Mouse (Mus musculus) stomach, postnatal 0 days (tissue): ENCODE measurements around the gene Nfe2l2. TPM values are rescaled to one million over a fixed set of nuclear protein-coding genes. Genes with fewer than 3 reads are reported as not detected.
A peak's percentile ranks its signal among the peaks of the same experiment; 100 is the strongest.

Source experiments
- ATAC-seq: fragments of 200-750 bp; cut with Nextera tagmentation; 2 replicates; pipeline ENCODE4 v1.8.0; 2017; ENCODE audit not compliant: low FRiP score, low TSS enrichment
- DNase-seq: peaks from one replicate; pipeline ENCODE4 v3.0.0-alpha.2; 2016; ENCODE audit warnings: low spot score
- H3K27ac ChIP-seq: fragments of 300-500 bp; sonication (generic); replicated peaks from 2 replicates; pipeline ENCODE4 v1.5.1; 2014; ENCODE audit warnings: mild to moderate bottlenecking, control low read depth
- H3K27me3 ChIP-seq: fragments of 300-500 bp; sonication (generic); 2 replicates; pipeline ENCODE4 v1.6.1; 2014; ENCODE audit warnings: low read length; ENCODE audit not compliant: control insufficient read depth, insufficient read depth
- H3K36me3 ChIP-seq: fragments of 300-500 bp; sonication (generic); 2 replicates; pipeline ENCODE4 v1.6.1; 2014; ENCODE audit warnings: low read length, mixed read lengths; ENCODE audit not compliant: control insufficient read depth, insufficient read depth
- H3K4me1 ChIP-seq: fragments of 300-500 bp; sonication (generic); replicated peaks from 2 replicates; pipeline ENCODE4 v1.6.1; 2014; ENCODE audit warnings: antibody characterized with exemption; ENCODE audit not compliant: control insufficient read depth, insufficient read depth
- H3K4me2 ChIP-seq: fragments of 300-500 bp; sonication (generic); replicated peaks from 2 replicates; pipeline ENCODE4 v1.6.1; 2014; ENCODE audit warnings: low read depth, mild to moderate bottlenecking, control low read depth, moderate library complexity
- H3K4me3 ChIP-seq: fragments of 300-500 bp; sonication (generic); 2 replicates; pipeline ENCODE4 v1.5.1; 2014; ENCODE audit warnings: low read depth, low read length, control low read depth
- H3K9ac ChIP-seq: fragments of 300-500 bp; sonication (generic); 2 replicates; pipeline ENCODE4 v1.6.1; 2014; ENCODE audit warnings: mild to moderate bottlenecking, low read length, control low read depth, mixed read lengths
- H3K9me3 ChIP-seq: fragments of 300-500 bp; sonication (generic); 2 replicates; pipeline ENCODE4 v1.6.1; 2016; ENCODE audit warnings: low read length; ENCODE audit not compliant: control insufficient read depth
- CTCF ChIP-seq: IDR thresholded peaks from 2 replicates; pipeline ENCODE4 v1.5.1; 2016; ENCODE audit warnings: antibody characterized with exemption, low read depth, mild to moderate bottlenecking, moderate library complexity
- EP300 ChIP-seq: optimal IDR thresholded peaks from 2 replicates; pipeline ENCODE3; 2016; ENCODE audit warnings: antibody characterized with exemption
- WGBS: fragments of 180-500 bp; shearing (Covaris S2); extraction: QIAGEN DNeasy Blood & Tissue Kit; methylation state at CpG from one replicate; pipeline ENCODE4 v1.1.7; 2014; 5-methylcytosine and 5-hydroxymethylcytosine counted together
- polyA plus RNA-seq: library from polyadenylated mRNA; unstranded; fragments of >200 nt; fragmentation: Nextera tagmentation; extraction: Ambion mirVana; gene quantifications from 2 replicates; pipeline ENCODE4 v1.2.1, GENCODE M21; 2015

Nfe2l2 gene
- polyA plus RNA-seq, 1 experiment from 2014 or later = 125 TPM

GRCm38 (mm10) chr2:75716046-75717016, 11.9 kb upstream of the Nfe2l2 start:
- WGBS = 44% methylated on average over 12 of the region's 12 CpGs
- no peak overlapping the region for H3K4me3 ChIP-seq
- H3K4me1 ChIP-seq = no peaks in the 10 kb centered on the region
- TF ChIP-seq CTCF (no peak), EP300 (no peak)
- no peak overlapping the region for H3K4me2 ChIP-seq
- DNase-seq (peak; percentile 64), ATAC-seq (peak; percentile 92)
- H3K9me3 ChIP-seq = no peaks in the 10 kb centered on the region
- peak overlapping the region; percentile 61 for H3K27ac ChIP-seq
- no peaks in the 10 kb centered on the region for H3K27me3 ChIP-seq
- H3K36me3 ChIP-seq = no peaks in the 10 kb centered on the region
- no peak overlapping the region for H3K9ac ChIP-seq

- H3K9ac ChIP-seq = no peak overlapping the region
- no peaks in the 10 kb centered on the region for H3K4me1 ChIP-seq
- ATAC-seq (peak; percentile 44; the same call in 1 of the 2 replicates), DNase-seq (no peak)
- TF ChIP-seq CTCF (no peak), EP300 (no peak)
- H3K4me3 ChIP-seq = no peak overlapping the region
- H3K4me2 ChIP-seq = no peak overlapping the region
- H3K36me3 ChIP-seq = no peaks in the 10 kb centered on the region
- H3K27ac ChIP-seq = peak overlapping the region; percentile 35; the same call in 1 of the 2 replicates
- no peaks in the 10 kb centered on the region for H3K27me3 ChIP-seq
- H3K9me3 ChIP-seq = no peaks in the 10 kb centered on the region
- 34% methylated on average over 4 of the region's 4 CpGs for WGBS
These were observed 10.3 kb upstream of the Nfe2l2 start for GRCm38 (mm10) chr2:75714766-75715165.

GRCm38 (mm10) chr2:75713083-75713482, 8.6 kb upstream of the Nfe2l2 start:
- Histone ChIP-seq H3K36me3 (no peaks in the 10 kb centered on the region), H3K4me2 (no peak overlapping the region), H3K27ac (no peak overlapping the region), H3K9me3 (no peaks in the 10 kb centered on the region), H3K9ac (no peak overlapping the region), H3K4me3 (no peak overlapping the region), H3K27me3 (no peaks in the 10 kb centered on the region), H3K4me1 (no peaks in the 10 kb centered on the region)
- no peak for ATAC-seq
- WGBS = 90% methylated on average over 3 of the region's 3 CpGs
- TF ChIP-seq CTCF = no peak
- no peak for TF ChIP-seq EP300
- no peak for DNase-seq

GRCm38 (mm10) chr2:75707420-75707819, 3.0 kb upstream of the Nfe2l2 start:
- TF ChIP-seq CTCF = peak; percentile 13; the same call in 1 of the 2 replicates
- TF ChIP-seq EP300 = no peak
- Histone ChIP-seq H3K4me3 (no peak overlapping the region), H3K4me2 (no peak overlapping the region), H3K9ac (no peak overlapping the region), H3K4me1 (no peaks in the 10 kb centered on the region; the same call in 1 of the 2 replicates), H3K9me3 (no peaks in the 10 kb centered on the region), H3K36me3 (no peaks in the 10 kb centered on the region), H3K27ac (peak overlapping the region; percentile 74), H3K27me3 (no peaks in the 10 kb centered on the region)
- DNase-seq (peak; percentile 64), ATAC-seq (no peak)
- 13% methylated on average over 1 of the region's 1 CpGs for WGBS

GRCm38 (mm10) chr2:75706435-75706834, 2.0 kb upstream of the Nfe2l2 start:
- TF ChIP-seq CTCF (no peak), EP300 (no peak)
- no peak overlapping the region for H3K4me3 ChIP-seq
- no peaks in the 10 kb centered on the region for H3K36me3 ChIP-seq
- peak overlapping the region; percentile 74 for H3K27ac ChIP-seq
- no peaks in the 10 kb centered on the region for H3K27me3 ChIP-seq
- ATAC-seq (no peak), DNase-seq (no peak)
- H3K9me3 ChIP-seq = no peaks in the 10 kb centered on the region
- H3K4me1 ChIP-seq = no peaks in the 10 kb centered on the region; the same call in 1 of the 2 replicates
- WGBS = 45% methylated on average over 5 of the region's 5 CpGs
- H3K9ac ChIP-seq = no peak overlapping the region
- H3K4me2 ChIP-seq = no peak overlapping the region
